Mouse (Mus musculus) intestine, postnatal 0 days (tissue): Measurements from ENCODE around the gene Mbip. TPM values are rescaled to one million over a fixed set of nuclear protein-coding genes. Genes with fewer than 3 reads are reported as not detected.

Experiments
- ATAC-seq: fragments of 200-750 bp; cut with Nextera tagmentation; 2 replicates; pipeline ENCODE4 v1.8.0; 2017; ENCODE audit warnings: mild to moderate bottlenecking, moderate TSS enrichment, moderate library complexity
- H3K27ac ChIP-seq: fragments of 300-500 bp; sonication (generic); 2 replicates; pipeline ENCODE4 v1.5.1; 2014; ENCODE audit warnings: mild to moderate bottlenecking, low read depth, low read length, moderate library complexity
- H3K27me3 ChIP-seq: fragments of 300-500 bp; sonication (generic); replicated peaks from 2 replicates; pipeline ENCODE4 v1.6.1; 2014; ENCODE audit warnings: low read length, mixed read lengths; ENCODE audit not compliant: control insufficient read depth, insufficient read depth
- H3K36me3 ChIP-seq: fragments of 300-500 bp; sonication (generic); 2 replicates; pipeline ENCODE4 v1.6.1; 2014; ENCODE audit warnings: mild to moderate bottlenecking, moderate library complexity; ENCODE audit not compliant: control insufficient read depth, insufficient read depth
- H3K4me1 ChIP-seq: fragments of 300-500 bp; sonication (generic); replicated peaks from 2 replicates; pipeline ENCODE4 v1.6.1; 2014; ENCODE audit warnings: antibody characterized with exemption, low read length, mixed read lengths; ENCODE audit not compliant: control insufficient read depth, insufficient read depth
- H3K4me2 ChIP-seq: fragments of 300-500 bp; sonication (generic); replicated peaks from 2 replicates; pipeline ENCODE4 v1.6.1; 2014; ENCODE audit warnings: low read depth, mild to moderate bottlenecking, moderate library complexity
- H3K4me3 ChIP-seq: fragments of 300-500 bp; sonication (generic); 2 replicates; pipeline ENCODE4 v1.5.1; 2014; ENCODE audit warnings: low read depth, low read length
- H3K9ac ChIP-seq: fragments of 300-500 bp; sonication (generic); 2 replicates; pipeline ENCODE4 v1.6.1; 2014; ENCODE audit warnings: mild to moderate bottlenecking, low read depth, low read length
- H3K9me3 ChIP-seq: fragments of 300-500 bp; sonication (generic); 2 replicates; pipeline ENCODE4 v1.6.1; 2016; ENCODE audit warnings: mixed run types; ENCODE audit not compliant: control insufficient read depth
- CTCF ChIP-seq: sonication (generic); IDR thresholded peaks from 2 replicates; pipeline ENCODE4 v1.5.1; 2016; ENCODE audit warnings: low read depth, mild to moderate bottlenecking, control low read depth, antibody characterized with exemption, moderate library complexity
- WGBS: fragments of 180-500 bp; shearing (Covaris S2); extraction: QIAGEN DNeasy Blood & Tissue Kit; methylation state at CpG from one replicate; pipeline ENCODE4 v1.1.7; 2014; 5-methylcytosine and 5-hydroxymethylcytosine counted together
- polyA plus RNA-seq: library from polyadenylated mRNA; unstranded; fragments of >200 nt; fragmentation: Nextera tagmentation; extraction: Ambion mirVana; gene quantifications from 2 replicates; pipeline ENCODE4 v1.2.1, GENCODE M21; 2015

Gene Mbip
- polyA plus RNA-seq, 1 experiment from 2014 or later: 11.4 TPM

DNA sequence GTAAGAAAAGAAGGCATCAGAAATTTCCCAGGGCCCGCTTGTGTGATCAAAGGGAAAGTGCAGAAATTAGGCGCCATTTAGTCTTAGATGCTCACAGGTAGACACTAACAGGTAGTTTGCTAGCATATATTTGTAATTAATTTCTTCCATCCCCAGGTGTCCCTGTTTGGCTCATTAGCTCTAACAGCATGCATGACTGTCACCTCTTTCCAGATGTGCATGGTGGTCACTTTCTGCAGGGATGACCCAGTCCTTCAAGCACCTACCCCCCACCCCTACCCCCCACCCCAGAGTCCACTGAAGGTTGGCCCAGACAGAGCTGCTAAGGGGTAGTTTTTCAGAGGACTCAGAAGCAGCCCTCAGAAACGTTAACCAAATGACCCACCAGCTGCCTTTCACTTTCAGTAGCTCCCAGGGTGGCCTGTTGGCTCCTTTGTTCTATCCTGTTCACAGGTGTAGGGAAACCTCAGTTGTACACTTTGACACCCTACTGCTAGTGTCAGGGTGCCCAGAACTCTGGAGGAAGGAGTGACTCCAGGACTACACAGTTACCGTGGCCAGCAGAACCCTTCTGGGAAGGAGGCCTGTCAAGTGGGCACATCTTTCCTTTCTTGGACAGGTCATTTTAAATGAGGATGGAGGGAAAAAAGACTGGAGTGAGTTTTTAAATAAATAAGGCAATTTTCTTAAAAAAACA, 43.2 kb downstream of the Mbip start:
- Histone ChIP-seq H3K4me2 (peak overlapping the region; percentile 69), H3K27ac (no peak overlapping the region), H3K9me3 (no peaks in the 10 kb centered on the region), H3K9ac (no peak overlapping the region), H3K27me3 (no peaks in the 10 kb centered on the region), H3K4me3 (peak overlapping the region; percentile 32), H3K36me3 (no peaks in the 10 kb centered on the region), H3K4me1 (0 out of 2 replicates have a peak, but pooled peaks cover 3% of the 10 kb centered on the region)
- TF ChIP-seq CTCF: no peak
- ATAC-seq: no peak
- WGBS: 53% methylated on average over 4 of the region's 4 CpGs

DNA sequence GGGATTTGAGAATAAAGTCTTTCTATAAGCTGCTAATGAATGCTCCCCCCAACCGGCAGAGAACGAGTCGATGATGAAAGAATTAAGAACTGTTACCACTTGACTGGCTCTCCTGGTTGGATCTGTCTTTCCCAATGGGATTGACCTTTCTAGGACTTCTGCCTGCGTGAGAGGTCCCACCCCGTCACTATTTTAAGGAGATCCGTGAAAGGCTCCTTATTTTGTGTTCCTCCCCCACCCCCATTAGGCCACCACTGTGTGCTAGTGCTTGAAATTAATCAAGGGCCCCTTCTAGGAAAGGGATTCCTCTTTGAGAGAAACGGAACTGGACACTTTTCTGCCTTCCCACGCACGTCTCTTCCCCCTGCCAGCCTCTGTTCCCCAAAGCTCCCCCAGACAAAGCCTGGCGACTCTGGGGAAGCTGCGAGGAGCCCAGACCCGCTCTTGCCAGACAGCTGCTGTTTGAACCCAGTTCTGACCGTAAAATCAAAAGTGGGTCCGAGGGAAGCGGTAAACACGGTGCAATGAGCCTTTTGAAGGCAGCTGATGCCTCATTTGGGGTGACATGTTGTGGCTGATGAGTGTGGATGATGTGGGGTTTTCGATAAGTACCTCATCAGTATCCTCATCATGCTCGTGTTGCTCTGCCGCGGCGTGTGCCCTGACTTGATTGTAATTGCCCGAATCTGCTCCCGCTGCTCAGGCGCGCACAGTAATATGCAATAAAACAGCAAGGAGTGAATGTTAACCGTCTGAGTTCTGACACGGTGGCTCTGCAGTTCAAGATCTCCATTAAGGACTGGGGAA, 44.0 kb downstream of the Mbip start:
- H3K27me3 ChIP-seq: no peaks in the 10 kb centered on the region
- peak overlapping the region; percentile 69 for H3K4me2 ChIP-seq
- H3K4me3 ChIP-seq: peak overlapping the region; percentile 32
- no peaks in the 10 kb centered on the region for H3K9me3 ChIP-seq
- no peak for ATAC-seq
- no peak for TF ChIP-seq CTCF
- H3K9ac ChIP-seq: peak overlapping the region; percentile 31; the same call in 1 of the 2 replicates
- H3K27ac ChIP-seq: no peak overlapping the region
- no peaks in the 10 kb centered on the region for H3K36me3 ChIP-seq
- 13% methylated on average over 27 of the region's 27 CpGs for WGBS
- H3K4me1 ChIP-seq: 0 out of 2 replicates have a peak, but pooled peaks cover 3% of the 10 kb centered on the region

DNA sequence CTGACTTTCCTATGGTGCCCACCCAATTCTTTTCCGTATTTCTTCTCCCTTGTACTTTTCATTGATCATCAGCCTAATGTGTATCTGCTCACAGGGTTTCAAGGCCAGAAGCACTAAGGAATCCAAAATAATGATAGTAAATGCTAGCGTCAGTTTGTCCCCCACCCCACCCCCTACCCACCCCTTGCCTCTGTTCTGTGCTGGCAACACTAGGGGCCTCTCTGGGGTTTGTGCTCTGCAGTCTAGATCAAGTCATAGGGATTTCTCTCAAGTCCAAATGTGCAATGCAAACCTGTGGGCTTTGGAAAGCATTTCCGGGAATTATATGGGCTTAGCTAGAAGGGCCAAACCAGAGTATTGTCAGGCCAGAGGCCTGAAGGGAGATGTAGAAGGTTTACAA, 46.1 kb downstream of the Mbip start:
- no peaks in the 10 kb centered on the region for H3K9me3 ChIP-seq
- no peak for TF ChIP-seq CTCF
- no peak overlapping the region for H3K27ac ChIP-seq
- no peak overlapping the region for H3K4me3 ChIP-seq
- 42% methylated on average over 3 of the region's 3 CpGs for WGBS
- H3K9ac ChIP-seq: no peak overlapping the region
- 0 out of 2 replicates have a peak, but pooled peaks cover 3% of the 10 kb centered on the region for H3K4me1 ChIP-seq
- H3K36me3 ChIP-seq: no peaks in the 10 kb centered on the region
- no peak for ATAC-seq
- H3K4me2 ChIP-seq: no peak overlapping the region
- H3K27me3 ChIP-seq: no peaks in the 10 kb centered on the region

DNA sequence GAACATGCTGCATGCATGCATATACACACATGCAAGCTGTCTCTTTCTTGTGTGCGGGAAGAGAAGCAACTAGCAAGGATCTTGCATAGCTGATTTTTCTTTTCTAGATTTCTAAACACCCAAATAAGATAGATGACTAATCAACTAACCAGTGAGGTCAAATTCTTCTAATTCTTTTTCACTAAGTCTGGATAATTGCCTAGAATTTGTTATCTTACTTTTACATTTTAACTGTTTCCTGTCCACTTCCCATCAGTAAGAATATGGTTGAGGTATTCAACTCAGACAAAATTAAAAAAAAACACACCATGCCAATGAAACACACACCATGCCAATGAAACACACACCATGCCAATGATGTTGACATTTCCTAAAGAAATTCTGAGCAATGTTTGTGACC, 46.8 kb downstream of the Mbip start:
- ATAC-seq: no peak
- no peaks in the 10 kb centered on the region for H3K9me3 ChIP-seq
- no peak overlapping the region for H3K27ac ChIP-seq
- no peaks in the 10 kb centered on the region for H3K36me3 ChIP-seq
- 0 out of 2 replicates have a peak, but pooled peaks cover 3% of the 10 kb centered on the region for H3K4me1 ChIP-seq
- H3K9ac ChIP-seq: no peak overlapping the region
- WGBS: 22% methylated on average over 1 of the region's 1 CpGs
- no peaks in the 10 kb centered on the region for H3K27me3 ChIP-seq
- TF ChIP-seq CTCF: no peak
- no peak overlapping the region for H3K4me3 ChIP-seq
- H3K4me2 ChIP-seq: no peak overlapping the region

DNA sequence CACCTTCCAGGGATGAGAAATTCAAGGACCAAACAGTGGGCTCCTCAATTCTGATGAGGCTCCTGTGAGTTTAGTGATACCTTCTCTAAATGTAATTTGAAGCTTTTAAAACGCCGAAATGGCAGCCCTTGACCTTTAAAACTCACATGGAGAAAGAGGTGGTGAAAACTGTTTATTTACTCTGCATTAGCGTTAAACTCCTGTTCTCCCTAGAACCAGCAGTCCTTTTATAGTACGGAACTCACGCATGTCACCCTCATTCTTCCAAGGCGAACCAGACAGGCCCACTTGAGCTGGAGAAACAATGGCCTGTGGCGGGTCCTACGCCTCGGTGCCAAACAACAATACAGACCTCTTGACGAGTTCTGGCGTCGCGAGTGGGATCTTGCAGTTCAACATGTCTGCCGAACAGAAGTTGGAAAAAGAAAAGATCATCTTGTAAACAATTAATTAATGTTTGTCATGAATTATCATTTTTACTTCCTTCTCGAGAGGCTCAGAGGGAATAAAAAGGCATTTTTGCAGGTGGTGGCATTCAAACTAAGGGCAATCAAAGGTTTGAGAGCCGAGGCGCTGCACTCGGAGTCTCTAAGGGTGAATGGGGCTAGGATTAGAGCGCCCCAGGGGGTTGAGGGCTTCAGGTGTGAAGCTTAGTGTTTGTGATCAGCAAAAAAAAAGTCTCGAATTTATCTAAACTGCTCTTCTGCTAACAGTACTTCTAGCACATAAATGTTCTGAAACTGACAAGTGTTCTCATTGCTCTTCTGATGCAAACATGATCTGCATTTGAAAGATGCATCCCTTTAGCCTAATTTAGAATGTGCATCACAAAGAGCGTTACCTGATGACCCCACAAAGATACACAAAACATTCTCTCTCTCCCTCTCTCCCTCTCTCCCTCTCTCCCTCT, 47.5 kb downstream of the Mbip start:
- WGBS: 45% methylated on average over 21 of the region's 21 CpGs
- H3K4me2 ChIP-seq: no peak overlapping the region
- H3K27ac ChIP-seq: no peak overlapping the region
- no peaks in the 10 kb centered on the region for H3K36me3 ChIP-seq
- H3K9ac ChIP-seq: no peak overlapping the region
- no peak overlapping the region for H3K4me3 ChIP-seq
- TF ChIP-seq CTCF: no peak
- H3K4me1 ChIP-seq: 0 out of 2 replicates have a peak, but pooled peaks cover 3% of the 10 kb centered on the region
- H3K27me3 ChIP-seq: no peaks in the 10 kb centered on the region
- H3K9me3 ChIP-seq: no peaks in the 10 kb centered on the region
- no peak for ATAC-seq

DNA sequence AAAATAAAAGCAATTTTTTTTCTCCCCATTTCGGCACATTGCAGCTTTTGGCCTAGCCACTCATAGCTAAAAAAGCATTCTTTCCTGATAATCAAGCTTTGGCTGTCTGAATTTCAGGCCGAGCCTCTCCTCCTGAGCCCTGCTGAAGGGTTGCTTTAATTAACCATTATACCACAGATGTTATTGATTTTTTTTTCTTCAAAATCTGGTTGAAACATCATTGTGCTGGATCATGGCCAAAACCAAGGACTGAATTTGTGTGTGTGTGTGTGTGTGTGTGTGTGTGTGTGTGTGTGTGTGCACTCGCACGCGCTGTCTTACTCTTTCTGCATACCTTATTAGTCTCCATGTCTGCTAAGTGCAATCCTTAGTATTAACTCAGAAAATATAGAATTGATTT, 48.6 kb downstream of the Mbip start:
- H3K9me3 ChIP-seq: no peaks in the 10 kb centered on the region
- H3K4me2 ChIP-seq: no peak overlapping the region
- no peak overlapping the region for H3K4me3 ChIP-seq
- H3K27me3 ChIP-seq: no peaks in the 10 kb centered on the region
- H3K36me3 ChIP-seq: no peaks in the 10 kb centered on the region
- 0 out of 2 replicates have a peak, but pooled peaks cover 3% of the 10 kb centered on the region for H3K4me1 ChIP-seq
- TF ChIP-seq CTCF: no peak
- ATAC-seq: no peak
- H3K27ac ChIP-seq: no peak overlapping the region
- no peak overlapping the region for H3K9ac ChIP-seq
- WGBS: 67% methylated on average over 5 of the region's 5 CpGs
